Mouse (Mus musculus) forebrain, embryonic 15.5 days (tissue): ENCODE measurements around the gene Atg9b. TPM values are rescaled to one million over a fixed set of nuclear protein-coding genes. Genes with fewer than 3 reads are reported as not detected.

Experiments
- ATAC-seq: fragments of 200-750 bp; cut with Nextera tagmentation; replicated peaks from 2 replicates; pipeline ENCODE4 v1.8.0; 2017; ENCODE audit warnings: mild to moderate bottlenecking, moderate TSS enrichment, moderate library complexity
- H3K27ac ChIP-seq: fragments of 300-500 bp; sonication (generic); replicated peaks from 2 replicates; pipeline ENCODE4 v1.5.1; 2015; ENCODE audit warnings: mild to moderate bottlenecking, inconsistent platforms
- H3K27me3 ChIP-seq: fragments of 300-500 bp; sonication (generic); 2 replicates; pipeline ENCODE4 v1.6.1; 2015; ENCODE audit warnings: inconsistent platforms
- H3K36me3 ChIP-seq: fragments of 300-500 bp; sonication (generic); 2 replicates; pipeline ENCODE4 v1.6.1; 2015; ENCODE audit warnings: mild to moderate bottlenecking, inconsistent platforms
- H3K4me1 ChIP-seq: fragments of 300-500 bp; sonication (generic); 2 replicates; pipeline ENCODE4 v1.6.1; 2015; ENCODE audit warnings: inconsistent platforms
- H3K4me2 ChIP-seq: fragments of 300-500 bp; sonication (generic); replicated peaks from 2 replicates; pipeline ENCODE4 v1.6.1; 2015; ENCODE audit warnings: mild to moderate bottlenecking, inconsistent platforms
- H3K4me3 ChIP-seq: fragments of 300-500 bp; sonication (generic); 2 replicates; pipeline ENCODE4 v1.5.1; 2015; ENCODE audit warnings: mild to moderate bottlenecking, inconsistent platforms
- H3K9ac ChIP-seq: fragments of 300-500 bp; sonication (generic); replicated peaks from 2 replicates; pipeline ENCODE4 v1.6.1; 2015; ENCODE audit warnings: mild to moderate bottlenecking, inconsistent platforms
- H3K9me3 ChIP-seq: fragments of 300-500 bp; sonication (generic); 2 replicates; pipeline ENCODE4 v1.6.1; 2016; ENCODE audit warnings: inconsistent platforms
- WGBS: fragments of 180-500 bp; shearing (Covaris S2); methylation state at CpG from one replicate; pipeline ENCODE4 v1.1.7; 2015; ENCODE audit warnings: mixed read lengths; 5-methylcytosine and 5-hydroxymethylcytosine counted together
- polyA plus RNA-seq: library from polyadenylated mRNA; unstranded; fragments of >200 nt; fragmentation: Nextera tagmentation; extraction: Ambion mirVana; gene quantifications from 2 replicates; pipeline ENCODE4 v1.2.1, GENCODE M21; 2015

The Atg9b gene
- polyA plus RNA-seq, 1 experiment from 2014 or later = 0.93 TPM

GRCm38 (mm10) chr5:24352251-24352859 is 39.6 kb downstream of the Atg9b start:
- Histone ChIP-seq H3K9me3 (no peaks in the 10 kb centered on the region), H3K36me3 (no peaks in the 10 kb centered on the region), H3K27me3 (peaks cover 26% of the 10 kb centered on the region; the same call in 1 of the 2 replicates), H3K4me2 (peak overlapping the region; percentile 85), H3K9ac (peak overlapping the region; percentile 62), H3K27ac (peak overlapping the region; percentile 87), H3K4me3 (peak overlapping the region; percentile 58), H3K4me1 (peaks cover 47% of the 10 kb centered on the region)
- peak; percentile 32 for ATAC-seq
- WGBS = 2% methylated on average over 24 of the region's 24 CpGs

- Histone ChIP-seq H3K9ac (peak overlapping the region; percentile 62), H3K27ac (peak overlapping the region; percentile 87), H3K4me1 (peaks cover 47% of the 10 kb centered on the region), H3K9me3 (no peaks in the 10 kb centered on the region), H3K27me3 (peaks cover 26% of the 10 kb centered on the region; the same call in 1 of the 2 replicates), H3K4me3 (peak overlapping the region; percentile 58), H3K4me2 (peak overlapping the region; percentile 85), H3K36me3 (no peaks in the 10 kb centered on the region)
- ATAC-seq = peak; percentile 84
- 1% methylated on average over 33 of the region's 41 CpGs for WGBS
These were observed 40.2 kb downstream of the Atg9b start for GRCm38 (mm10) chr5:24351701-24352171.

GRCm38 (mm10) chr5:24351278-24351677 is 40.7 kb downstream of the Atg9b start, which contains the start of gene Kcnh2:
TSS of gene Kcnh2 (minus strand) at chr5:24351604.
- peak; percentile 64 for ATAC-seq
- Histone ChIP-seq H3K27me3 (peaks cover 26% of the 10 kb centered on the region; the same call in 1 of the 2 replicates), H3K4me3 (peak within 1 kb of the TSS; percentile 58), H3K9me3 (no peaks in the 10 kb centered on the region), H3K9ac (peak within 1 kb of the TSS; percentile 62), H3K36me3 (no peaks in the 10 kb centered on the region), H3K4me1 (peaks cover 47% of the 10 kb centered on the region), H3K4me2 (peak within 1 kb of the TSS; percentile 85), H3K27ac (peak within 1 kb of the TSS; percentile 87)
- WGBS = 0% methylated on average over 49 of the region's 53 CpGs

GRCm38 (mm10) chr5:24350531-24351250 is 41.3 kb downstream of the Atg9b start:
- H3K27ac ChIP-seq = no peak overlapping the region
- WGBS = 33% methylated on average over 15 of the region's 15 CpGs
- peak overlapping the region; percentile 85 for H3K4me2 ChIP-seq
- peaks cover 47% of the 10 kb centered on the region for H3K4me1 ChIP-seq
- H3K36me3 ChIP-seq = no peaks in the 10 kb centered on the region
- ATAC-seq = no peak
- H3K9me3 ChIP-seq = no peaks in the 10 kb centered on the region
- H3K9ac ChIP-seq = peak overlapping the region; percentile 61
- peak overlapping the region; percentile 58 for H3K4me3 ChIP-seq
- peaks cover 26% of the 10 kb centered on the region; the same call in 1 of the 2 replicates for H3K27me3 ChIP-seq

GRCm38 (mm10) chr5:24350073-24350472 is 41.9 kb downstream of the Atg9b start:
- peaks cover 26% of the 10 kb centered on the region; the same call in 1 of the 2 replicates for H3K27me3 ChIP-seq
- H3K36me3 ChIP-seq = no peaks in the 10 kb centered on the region
- no peak for ATAC-seq
- peak overlapping the region; percentile 61; the same call in 1 of the 2 replicates for H3K9ac ChIP-seq
- no peak overlapping the region for H3K27ac ChIP-seq
- peak overlapping the region; percentile 58 for H3K4me3 ChIP-seq
- H3K4me1 ChIP-seq = peaks cover 49% of the 10 kb centered on the region
- H3K9me3 ChIP-seq = no peaks in the 10 kb centered on the region
- H3K4me2 ChIP-seq = peak overlapping the region; percentile 85
- WGBS = 52% methylated on average over 3 of the region's 3 CpGs

- peak overlapping the region; percentile 100 for H3K4me2 ChIP-seq
- no peaks in the 10 kb centered on the region for H3K36me3 ChIP-seq
- H3K9ac ChIP-seq = peak overlapping the region; percentile 45
- H3K9me3 ChIP-seq = no peaks in the 10 kb centered on the region
- H3K27me3 ChIP-seq = peaks cover 22% of the 10 kb centered on the region; the same call in 1 of the 2 replicates
- WGBS = under 1% methylated on average over 30 of the region's 30 CpGs
- H3K4me3 ChIP-seq = peak overlapping the region; percentile 53
- H3K27ac ChIP-seq = peak overlapping the region; percentile 3; the same call in 1 of the 2 replicates
- H3K4me1 ChIP-seq = peaks cover 65% of the 10 kb centered on the region
- no peak for ATAC-seq
These were observed 43.4 kb downstream of the Atg9b start for GRCm38 (mm10) chr5:24348546-24348945.

GRCm38 (mm10) chr5:24348128-24348527 is 43.8 kb downstream of the Atg9b start:
- H3K4me1 ChIP-seq = peaks cover 68% of the 10 kb centered on the region
- under 1% methylated on average over 41 of the region's 41 CpGs for WGBS
- H3K27ac ChIP-seq = peak overlapping the region; percentile 3; the same call in 1 of the 2 replicates

GRCm38 (mm10) chr5:24347186-24347875 is 44.6 kb downstream of the Atg9b start:
- Histone ChIP-seq H3K4me2 (peak overlapping the region; percentile 100; the same call in 1 of the 2 replicates), H3K9me3 (no peaks in the 10 kb centered on the region), H3K27ac (no peak overlapping the region), H3K4me3 (no peak overlapping the region), H3K4me1 (peaks cover 64% of the 10 kb centered on the region), H3K27me3 (peaks cover 15% of the 10 kb centered on the region; the same call in 1 of the 2 replicates), H3K36me3 (no peaks in the 10 kb centered on the region), H3K9ac (no peak overlapping the region)
- 61% methylated on average over 7 of the region's 7 CpGs for WGBS
- ATAC-seq = no peak

More at GRCm38 (mm10) chr5:24348128-24348527, 43.8 kb downstream of the Atg9b start:
- peaks cover 20% of the 10 kb centered on the region; the same call in 1 of the 2 replicates for H3K27me3 ChIP-seq
- no peaks in the 10 kb centered on the region for H3K36me3 ChIP-seq
- peak overlapping the region; percentile 45 for H3K9ac ChIP-seq
- peak overlapping the region; percentile 53 for H3K4me3 ChIP-seq
- peak; percentile 33 for ATAC-seq
- no peaks in the 10 kb centered on the region for H3K9me3 ChIP-seq
- H3K4me2 ChIP-seq = peak overlapping the region; percentile 100

- Histone ChIP-seq H3K9me3 (no peaks in the 10 kb centered on the region), H3K9ac (no peak overlapping the region), H3K27me3 (peaks cover 15% of the 10 kb centered on the region; the same call in 1 of the 2 replicates), H3K4me3 (no peak overlapping the region), H3K4me2 (no peak overlapping the region), H3K27ac (no peak overlapping the region), H3K36me3 (no peaks in the 10 kb centered on the region), H3K4me1 (peaks cover 67% of the 10 kb centered on the region)
- ATAC-seq = no peak
- WGBS = 93% methylated on average over 7 of the region's 7 CpGs
These were observed 45.6 kb downstream of the Atg9b start for GRCm38 (mm10) chr5:24346313-24346712.

GRCm38 (mm10) chr5:24344477-24345051 is 47.4 kb downstream of the Atg9b start:
- Histone ChIP-seq H3K36me3 (no peaks in the 10 kb centered on the region), H3K4me1 (peaks cover 57% of the 10 kb centered on the region), H3K9ac (peak overlapping the region; percentile 8), H3K4me2 (peak overlapping the region; percentile 20), H3K9me3 (no peaks in the 10 kb centered on the region), H3K27ac (peak overlapping the region; percentile 87), H3K27me3 (peaks cover 6% of the 10 kb centered on the region; the same call in 1 of the 2 replicates), H3K4me3 (no peak overlapping the region)
- ATAC-seq = peak; percentile 44
- 6% methylated on average over 12 of the region's 12 CpGs for WGBS

- Histone ChIP-seq H3K9me3 (no peaks in the 10 kb centered on the region), H3K36me3 (no peaks in the 10 kb centered on the region), H3K4me1 (peaks cover 51% of the 10 kb centered on the region), H3K9ac (no peak overlapping the region), H3K4me3 (no peak overlapping the region), H3K4me2 (peak overlapping the region; percentile 20), H3K27me3 (peaks cover under 1% of the 10 kb centered on the region; the same call in 1 of the 2 replicates), H3K27ac (peak overlapping the region; percentile 87)
- peak; percentile 24 for ATAC-seq
- 7% methylated on average over 2 of the region's 2 CpGs for WGBS
These were observed 47.9 kb downstream of the Atg9b start for GRCm38 (mm10) chr5:24343977-24344436.
